Comparison of ENCODE assay signal across 27 mouse cellular contexts in genomic region chr12:12275124-12275779, GRCm38 (mm10). TPM values are rescaled to one million over a fixed set of nuclear protein-coding genes. Genes with fewer than 3 reads are reported as not detected.
DNase-seq lines count a peak whose midpoint lies in the region; ATAC-seq and TF ChIP-seq lines count a peak whose summit lies in the region.
"Had no signal": no experiment of that assay in that cellular context is flagged by ENCODE, and none has a peak within 500 bp of the region (broad histone marks: within the 10 kb centered on the region; RNA-seq: fewer than 3 reads in every experiment).

No protein-coding gene starts in this region.

- H3K36me3 ChIP-seq in heart, embryonic 10.5 days: peaks cover 6% of the 10 kb centered on the region; the same call in 1 of the 2 replicates
- no peaks in the 10 kb centered on the region for H3K36me3 ChIP-seq in thymus, adult 2 months (ENCODE audit: control insufficient read depth, insufficient read depth, low read length)
- H3K36me3 ChIP-seq in ES-E14 (ENCODE audit: control insufficient read depth, insufficient read depth, low read length, poor library complexity, severe bottlenecking): peaks cover 3% of the 10 kb centered on the region; the same call in 1 of the 2 replicates
- H3K36me3 ChIP-seq in kidney, adult 2 months (ENCODE audit: control insufficient read depth, insufficient read depth, low read length): no peaks in the 10 kb centered on the region
- H3K36me3 ChIP-seq: hindbrain, embryonic 13.5 days; kidney, embryonic 15.5 days; liver, embryonic 15.5 days; midbrain, embryonic 10.5 days had no signal

- no peaks in the 10 kb centered on the region for H3K27me3 ChIP-seq in heart, embryonic 10.5 days (ENCODE audit: insufficient read depth, poor library complexity, severe bottlenecking)
- H3K27me3 ChIP-seq in thymus, adult 2 months (ENCODE audit: control insufficient read depth, insufficient read depth, low read length): no peaks in the 10 kb centered on the region
- no peaks in the 10 kb centered on the region for H3K27me3 ChIP-seq in kidney, adult 2 months (replicated peaks; ENCODE audit: control insufficient read depth, insufficient read depth, low read length)
- H3K27me3 ChIP-seq: hindbrain, embryonic 13.5 days; kidney, embryonic 15.5 days; liver, embryonic 15.5 days had no signal

- WGBS in heart, embryonic 10.5 days: 56% methylated on average over 4 of the region's 4 CpGs
- WGBS in thymus, adult 2 months: 68% methylated on average over 4 of the region's 4 CpGs
- 85% methylated on average over 4 of the region's 4 CpGs for WGBS in kidney, adult 2 months

- in situ Hi-C loops in ES-E14 (cut with MboI; ENCODE audit: low sequenced_read_pairs in 2 of 2, unreplicated experiment in 2 of 2): no loop called here

- DNase-seq in heart, embryonic 10.5 days (ENCODE audit: low spot score): no peak
- no peak for DNase-seq in heart, postnatal 4 days
- no peak for DNase-seq in thymus, adult 2 months
- DNase-seq in thymus, postnatal 25 days: no peak
- no peak for DNase-seq in ES-E14 (ENCODE audit: low read depth, low spot score)
- no peak for DNase-seq in right cerebral cortex, postnatal 14 days
- DNase-seq in kidney, adult 2 months: no peak
- DNase-seq: adrenal gland, postnatal 25 days; B cell, adult 2 months; cerebellum, adult 11-12 months; cerebellum, postnatal 10 days; gastrocnemius, postnatal 14 days; heart, postnatal 10 days; kidney, postnatal 25 days; liver; lung, embryonic 14.5 days; lung, postnatal 14 days; thymus, adult 18-20 months; thymus, postnatal 4 days had no signal

- no peaks in the 10 kb centered on the region for H3K9me3 ChIP-seq in heart, embryonic 10.5 days
- no peaks in the 10 kb centered on the region for H3K9me3 ChIP-seq in ES-E14 (ENCODE audit: control insufficient read depth, insufficient read depth, low read depth, low read length)
- H3K9me3 ChIP-seq: hindbrain, embryonic 13.5 days; kidney, embryonic 15.5 days; liver, embryonic 15.5 days; midbrain, embryonic 10.5 days had no signal

- 0 out of 2 replicates have a peak, but pooled peaks have one; percentile 16 for ATAC-seq in megakaryocyte, adult 5-6 weeks (ENCODE audit: poor library complexity, severe bottlenecking)
- ATAC-seq: intestine, embryonic 16.5 days; midbrain, embryonic 16.5 days had no signal

- H3K4me1 ChIP-seq in heart, embryonic 10.5 days: peaks cover 70% of the 10 kb centered on the region
- H3K4me1 ChIP-seq in thymus, adult 2 months (replicated peaks; ENCODE audit: control insufficient read depth, insufficient read depth, low read length): peaks cover 13% of the 10 kb centered on the region; the same call in 1 of the 2 replicates
- peaks cover 10 to 28% of the 10 kb centered on the region in 2 experiments for H3K4me1 ChIP-seq in ES-E14 (ENCODE audit: control insufficient read depth in 2 of 2, insufficient read depth in 2 of 2, low read length in 2 of 2, poor library complexity in 1 of 2)
- no peaks in the 10 kb centered on the region; the same call in 1 of the 2 replicates for H3K4me1 ChIP-seq in kidney, adult 2 months (ENCODE audit: control insufficient read depth, insufficient read depth, low read length)
- H3K4me1 ChIP-seq: kidney, embryonic 15.5 days; liver, embryonic 15.5 days had no signal

- peak overlapping the region; percentile 44; the same call in 1 of the 2 replicates for H3K27ac ChIP-seq in heart, embryonic 10.5 days
- peak overlapping the region; percentile 1; the same call in 1 of the 2 replicates for H3K27ac ChIP-seq in thymus, adult 2 months (ENCODE audit: control insufficient read depth, insufficient read depth, low read length)
- no peak overlapping the region for H3K27ac ChIP-seq in ES-E14 (ENCODE audit: insufficient read depth, low read depth, low read length, poor library complexity, severe bottlenecking)
- H3K27ac ChIP-seq in kidney, adult 2 months (ENCODE audit: insufficient read depth, low read depth, low read length): no peak overlapping the region
- H3K27ac ChIP-seq: hindbrain, embryonic 13.5 days; kidney, embryonic 15.5 days; liver, embryonic 15.5 days; midbrain, embryonic 10.5 days had no signal

- no peak overlapping the region for H3K4me3 ChIP-seq in heart, embryonic 10.5 days
- H3K4me3 ChIP-seq in thymus, adult 2 months (ENCODE audit: control insufficient read depth, insufficient read depth, low read length): no peak overlapping the region
- no peak overlapping the region for H3K4me3 ChIP-seq in ES-E14 (ENCODE audit: insufficient read depth in 1 of 2, low read depth in 1 of 2, low read length in 2 of 2, poor library complexity in 1 of 2, severe bottlenecking in 1 of 2)
- H3K4me3 ChIP-seq in kidney, adult 2 months (ENCODE audit: insufficient read depth, low read depth, low read length): no peak overlapping the region
- H3K4me3 ChIP-seq: hindbrain, embryonic 13.5 days; kidney, embryonic 15.5 days; liver, embryonic 15.5 days; midbrain, embryonic 10.5 days; myocyte had no signal

- no peak overlapping the region for H3K9ac ChIP-seq in ES-E14 (ENCODE audit: insufficient read depth, low read depth, low read length, poor library complexity, severe bottlenecking)
- H3K9ac ChIP-seq: hindbrain, embryonic 13.5 days; kidney, embryonic 15.5 days; liver, embryonic 15.5 days; lung, embryonic 14.5 days had no signal

- TF ChIP-seq CTCF in thymus, adult 2 months (IDR thresholded peaks at IDR 0.05; ENCODE audit: borderline replicate concordance, control insufficient read depth, extremely low read depth, insufficient read depth, low read length, poor library complexity): no peak
- no peak for TF ChIP-seq CTCF in kidney, adult 2 months (conservative IDR thresholded peaks at IDR 0.05; ENCODE audit: insufficient read depth, insufficient read length, low read depth, low read length)

- no peak for TF ChIP-seq POLR2A in thymus, adult 2 months (IDR thresholded peaks at IDR 0.05; ENCODE audit: control insufficient read depth, extremely low read depth, insufficient read depth, low read length, poor library complexity)
- no peak for TF ChIP-seq POLR2A in kidney, adult 2 months (IDR thresholded peaks at IDR 0.05; ENCODE audit: low read depth, low read length)

TF ChIP-seq in ES-E14, 5 proteins besides CTCF, POLR2A, EP300 and RAD21:
- TF ChIP-seq HCFC1 (IDR thresholded peaks at IDR 0.05; ENCODE audit: borderline replicate concordance, insufficient read depth, low read length) (no peak), ZNF384 (IDR thresholded peaks at IDR 0.05; ENCODE audit: low read depth, low read length) (no peak), CHD2 (IDR thresholded peaks at IDR 0.05; ENCODE audit: low read depth, low read length) (peak; percentile 67; the same call in 1 of the 2 replicates), ZC3H11A (IDR thresholded peaks at IDR 0.05; ENCODE audit: borderline replicate concordance, low read depth, low read length) (no peak), MAFK (IDR thresholded peaks at IDR 0.05; ENCODE audit: insufficient read depth, low read depth, low read length) (no peak)
TF ChIP-seq in ES-E14: peak in this region for 1.

RNA-seq across cellular contexts. Expression of gene Fam49a, which starts 13.3 kb away (rescaled TPM):
- 37.1 and 62.2 TPM in 2 replicates for polyA plus RNA-seq in heart, embryonic 10.5 days (2016; fragmentation: Nextera tagmentation; extraction: Ambion mirVana)
- total RNA-seq in heart, postnatal 4 days (2021): 10 to 100 TPM; 17.6 to 19.0 TPM
- polyA plus RNA-seq in thymus, adult 2 months (2012; rRNA removed): 5.2 and 5.3 TPM in 2 replicates
- total RNA-seq in ES-E14 (2012; rRNA removed): 10.1 and 11.2 TPM in 2 replicates
- 55.9 and 61.4 TPM in 2 replicates for total RNA-seq in megakaryocyte, adult 5-6 weeks (2015)
- 59.8 and 63.4 TPM in 2 replicates for total RNA-seq in megakaryocyte, adult 5-6 weeks (2017)
- polyA plus RNA-seq in kidney, adult 2 months (2012; rRNA removed): 2.4 and 3.4 TPM in 2 replicates
- polyA plus RNA-seq: myocyte had no signal

Comparison
In these comparisons a context has a peak if more than half of its experiments do, and no peak if none do; other contexts are left out.
1. H3K27ac ChIP-seq: peak in heart, embryonic 10.5 days (single experiment) and thymus, adult 2 months (single experiment); none in ES-E14 (single experiment) and kidney, adult 2 months (single experiment).